Mouse (Mus musculus) heart, postnatal 25 days (tissue): ENCODE results near the gene Peli1. TPM values are rescaled to one million over a fixed set of nuclear protein-coding genes. Genes with fewer than 3 reads are reported as not detected.

ENCODE experiments used
- DNase-seq: peaks from one replicate; pipeline ENCODE4 v3.0.0; 2022; ENCODE audit warnings: low spot score
- intact Hi-C: fragments of 180-260 bp; cut with DNase I; formaldehyde crosslinking; loops from one replicate; pipeline ENCODE4 v1.15.1; 2025
- total RNA-seq, 2 experiments: library from RNA; stranded (reverse); gene quantifications; 2 replicates each; pipeline ENCODE4 v1.2.3; 2021

Peli1 gene
- total RNA-seq, 2 experiments from 2014 or later = 12.4 to 16.0 TPM

DNA sequence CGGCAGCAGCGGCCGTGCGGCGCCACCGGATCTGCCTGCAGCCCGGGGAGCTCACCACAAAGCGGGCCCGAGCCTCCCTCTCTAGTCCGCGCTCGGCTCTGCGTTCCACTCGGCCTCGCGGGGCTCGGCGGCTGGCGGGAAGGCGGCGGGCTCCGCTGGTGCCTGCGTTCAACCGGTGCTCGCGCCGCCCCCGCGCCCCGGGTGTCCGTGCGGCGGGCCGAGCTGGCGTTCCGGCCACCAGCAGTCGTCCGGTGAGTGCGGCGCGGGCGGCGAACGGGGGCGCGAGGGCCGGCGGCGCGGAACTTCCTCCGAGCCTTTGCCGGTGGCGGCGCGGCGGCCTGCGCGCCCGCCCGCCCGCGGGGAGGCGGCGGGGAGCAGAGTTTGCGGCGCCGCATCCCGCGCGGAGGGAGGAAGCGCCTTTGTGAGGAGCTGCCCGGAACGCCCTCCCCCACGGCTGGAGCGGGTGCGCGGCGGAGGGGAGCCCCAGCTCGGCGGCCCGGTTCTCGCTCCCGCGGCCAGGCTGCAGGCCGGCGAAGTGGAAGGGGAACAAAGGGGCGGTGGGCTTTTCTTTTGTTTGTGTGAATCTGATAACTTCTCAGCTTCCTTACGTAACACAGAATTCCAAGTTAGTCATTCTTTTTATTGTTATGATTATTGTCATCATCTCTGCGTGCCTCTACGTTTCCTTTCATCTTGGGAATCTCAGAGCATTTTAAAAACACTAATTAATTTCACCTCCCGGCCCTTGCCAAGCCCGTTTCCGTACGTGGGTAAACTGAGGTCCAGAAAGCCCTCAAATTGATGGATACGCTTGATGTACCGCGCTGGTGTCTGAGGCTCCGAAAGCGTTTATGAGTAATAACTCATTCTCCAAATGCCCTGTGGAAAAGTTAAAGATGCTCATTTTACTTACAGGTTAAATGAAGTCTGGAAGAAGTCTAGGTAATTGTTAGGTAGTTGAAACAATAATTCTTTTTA is 626 bp downstream of the Peli1 start:
- DNase-seq = peak; percentile 53
- intact Hi-C loops = loop anchor here (1.0 to 5.0 kb wide), 6 partner anchors 56 to 349 kb away; partner anchors contain the start of gene Aftph

DNA sequence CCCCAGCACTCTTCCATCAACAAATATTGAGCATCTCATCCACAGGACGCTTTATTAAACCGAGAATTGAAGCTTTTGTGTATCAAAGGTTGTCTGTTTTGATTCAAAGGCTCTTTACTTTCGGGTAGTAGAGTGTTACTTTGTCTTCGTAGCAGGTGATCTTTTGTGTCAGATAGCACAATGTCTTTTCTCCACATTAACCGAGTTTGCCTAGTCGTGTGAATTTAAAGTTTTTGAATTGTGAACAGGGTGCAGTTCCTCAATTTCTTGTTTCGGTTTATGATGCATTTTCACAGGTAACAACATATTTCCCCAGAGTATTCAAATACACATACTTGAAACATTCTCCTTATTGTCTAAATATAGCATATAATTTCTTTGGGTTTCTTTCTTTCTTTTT is 1.5 kb downstream of the Peli1 start:
- no peak for DNase-seq
- intact Hi-C loops = loop anchor here (1.0 to 5.0 kb wide), 6 partner anchors 55 to 350 kb away; partner anchors contain the start of gene Aftph

DNA sequence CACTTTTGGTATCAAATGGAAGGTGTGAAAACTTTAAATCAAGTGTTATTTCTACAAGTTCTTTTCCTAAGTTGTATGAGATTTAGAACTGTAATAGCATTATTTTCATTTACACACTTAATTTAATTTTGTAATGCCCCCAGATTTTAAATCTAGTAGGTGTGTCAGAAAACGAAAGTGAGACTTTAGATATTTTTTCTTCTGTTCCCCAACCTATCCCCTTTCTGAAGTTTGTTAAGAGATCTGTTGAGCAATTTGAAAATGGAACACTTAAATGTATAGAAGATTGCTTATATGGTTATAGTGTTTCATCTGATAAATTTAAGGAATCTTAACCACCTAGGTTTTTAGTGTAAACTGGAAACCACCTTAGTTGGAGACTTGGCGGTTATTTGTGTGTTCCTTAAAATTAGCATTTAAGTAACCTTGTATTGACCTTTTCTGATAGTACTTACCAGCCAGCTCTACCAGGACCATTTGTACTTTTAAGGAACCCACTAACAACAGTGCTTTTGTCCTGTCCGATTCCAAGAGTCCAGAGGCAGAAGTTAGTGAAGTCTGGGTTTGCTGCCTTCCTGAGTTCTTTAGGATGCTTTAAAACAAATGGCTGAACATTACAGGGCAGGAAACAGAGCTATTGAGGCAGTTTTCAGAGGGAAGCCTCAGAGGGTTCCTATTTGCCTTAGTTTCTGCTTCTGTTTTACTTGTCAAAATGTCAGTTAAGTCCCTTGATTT is 2.2 kb downstream of the Peli1 start:
- no peak for DNase-seq
- intact Hi-C loops = loop anchor here (5.0 kb wide), 5 partner anchors 54 to 351 kb away; partner anchors contain the start of gene Aftph

DNA sequence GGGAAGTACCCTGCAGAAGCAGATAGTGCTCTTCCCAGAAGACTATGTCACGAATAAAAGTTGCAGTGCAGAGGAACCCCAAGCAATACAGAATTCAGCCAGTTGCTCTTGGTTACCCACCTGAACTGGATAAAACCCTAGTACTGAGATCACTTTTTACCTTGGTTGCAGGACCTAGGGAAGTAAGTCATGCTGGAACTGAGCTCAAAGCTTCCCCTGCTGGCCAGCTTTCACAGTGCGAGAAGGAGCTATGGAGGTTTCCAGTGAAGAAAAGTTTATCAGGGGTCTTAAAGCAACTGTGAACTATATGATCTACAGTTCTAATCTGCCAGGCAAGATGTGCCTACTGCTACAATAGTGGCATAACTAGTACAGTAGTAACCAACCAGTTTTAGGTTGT is 5.5 kb downstream of the Peli1 start:
- intact Hi-C loops = no loop called here
- no peak for DNase-seq

DNA sequence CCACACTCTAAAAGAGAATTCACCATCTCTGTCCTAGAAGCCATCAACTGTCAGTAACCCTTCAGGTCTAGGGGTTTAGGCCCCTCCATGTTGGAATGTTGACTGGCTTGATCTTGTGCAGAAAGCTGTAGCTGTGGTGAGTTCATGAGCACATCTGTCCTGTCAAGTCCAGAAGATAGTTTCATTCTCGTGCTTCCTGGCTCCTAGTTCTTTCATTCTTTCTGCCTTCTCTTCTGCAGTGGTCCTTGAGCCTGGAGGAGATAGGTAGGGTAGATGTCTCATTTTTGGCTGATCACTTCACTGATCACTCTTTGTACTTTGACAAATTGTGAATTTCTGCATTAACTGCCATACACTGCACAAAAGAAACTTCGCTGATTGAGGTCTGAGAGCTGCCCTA is 7.4 kb downstream of the Peli1 start:
- no peak for DNase-seq
- intact Hi-C loops = no loop called here

DNA sequence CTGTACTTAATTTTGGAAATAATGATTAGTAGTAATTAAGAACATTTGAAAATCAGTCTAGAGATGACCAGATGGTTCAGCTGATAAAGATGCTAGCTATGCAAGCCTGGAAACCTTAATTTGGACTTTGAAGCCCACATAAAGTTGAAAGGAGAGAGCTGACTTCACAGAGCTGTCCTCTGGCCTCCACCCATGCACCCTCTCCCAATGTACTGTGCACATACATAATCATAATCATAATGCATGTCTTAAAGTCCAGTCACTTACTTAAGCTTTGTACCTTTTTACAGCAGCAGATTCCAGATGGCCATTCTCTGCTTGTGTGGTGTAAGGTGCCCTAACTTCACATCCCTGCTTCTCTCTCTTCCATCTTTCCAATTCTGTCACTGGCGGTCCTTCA is 9.6 kb downstream of the Peli1 start:
- DNase-seq = no peak
- intact Hi-C loops = no loop called here

DNA sequence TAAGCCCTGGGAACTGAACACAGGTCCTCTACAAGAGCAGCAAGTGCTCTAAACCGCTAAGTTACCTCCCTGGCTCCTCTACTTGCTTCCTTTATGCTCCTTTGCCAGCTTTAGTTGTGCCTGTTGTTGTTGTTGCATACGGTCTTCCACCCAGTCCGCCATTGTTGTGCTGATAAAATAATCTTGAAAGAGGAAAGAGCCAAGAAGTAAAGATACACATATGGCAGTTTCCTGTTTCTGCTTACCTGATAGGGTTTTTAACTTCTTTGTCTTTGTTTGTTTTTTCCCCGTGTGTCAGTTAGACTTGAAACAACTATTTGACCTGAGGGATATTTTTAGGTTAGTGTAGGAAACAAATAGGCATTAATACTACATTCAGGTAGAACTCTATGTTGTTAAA is 10.2 kb downstream of the Peli1 start:
- no peak for DNase-seq
- intact Hi-C loops = no loop called here

DNA sequence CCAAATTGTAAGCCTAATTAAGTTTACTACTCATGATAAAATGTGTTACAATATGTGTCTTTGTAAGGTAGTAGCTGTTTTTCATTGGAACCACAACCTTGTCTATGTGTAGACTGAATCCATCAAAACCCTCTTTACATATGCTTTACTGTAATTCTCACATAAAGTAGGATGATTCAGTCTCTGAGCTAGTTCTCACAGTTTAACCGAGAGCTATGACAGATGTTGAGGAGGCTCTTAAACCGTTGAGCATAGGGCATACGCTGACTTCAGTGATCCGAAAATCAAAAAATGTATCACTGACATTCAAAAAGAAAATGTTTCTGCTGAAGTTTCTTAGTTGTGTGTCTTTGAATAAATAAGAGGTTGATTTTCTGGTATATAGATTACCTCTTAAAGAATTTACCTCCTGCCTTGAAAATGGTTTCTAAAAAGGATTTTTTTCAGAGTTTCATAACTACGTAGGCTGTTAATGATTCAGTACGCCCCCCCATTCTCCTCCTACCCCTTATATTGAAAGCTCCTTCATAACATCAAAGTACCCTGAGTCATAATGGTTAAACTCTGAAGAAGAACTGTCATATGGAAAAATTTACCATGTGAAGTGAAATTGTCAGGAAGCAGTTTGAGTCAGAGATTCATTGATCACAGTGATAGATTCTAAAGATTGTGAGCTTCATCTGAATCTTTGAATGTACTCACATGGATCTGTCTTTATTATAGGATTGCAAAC is 11.3 kb downstream of the Peli1 start:
- intact Hi-C loops = no loop called here

DNA sequence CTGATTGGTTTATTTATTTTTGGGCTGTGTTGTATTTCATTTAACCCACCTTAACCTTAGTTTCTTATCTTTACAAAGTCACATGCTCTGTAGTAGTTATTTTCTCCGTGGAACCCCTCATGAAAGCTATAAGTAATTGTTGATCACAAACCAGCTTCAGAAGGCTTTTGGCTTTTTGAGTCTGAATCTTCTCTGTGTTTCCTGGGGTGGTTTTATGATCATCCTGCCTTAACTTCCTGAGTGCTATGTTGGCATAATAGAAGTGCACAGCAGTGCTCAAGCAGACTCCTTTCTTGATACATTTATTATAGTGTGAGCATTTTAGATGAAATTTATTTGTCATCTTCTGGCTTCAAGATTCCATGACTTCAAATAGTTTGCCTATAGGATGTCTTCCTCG is 12.1 kb downstream of the Peli1 start:
- intact Hi-C loops = no loop called here
- no peak for DNase-seq

More for the DNA sequence above, 11.3 kb downstream of the Peli1 start:
- DNase-seq = no peak

DNA sequence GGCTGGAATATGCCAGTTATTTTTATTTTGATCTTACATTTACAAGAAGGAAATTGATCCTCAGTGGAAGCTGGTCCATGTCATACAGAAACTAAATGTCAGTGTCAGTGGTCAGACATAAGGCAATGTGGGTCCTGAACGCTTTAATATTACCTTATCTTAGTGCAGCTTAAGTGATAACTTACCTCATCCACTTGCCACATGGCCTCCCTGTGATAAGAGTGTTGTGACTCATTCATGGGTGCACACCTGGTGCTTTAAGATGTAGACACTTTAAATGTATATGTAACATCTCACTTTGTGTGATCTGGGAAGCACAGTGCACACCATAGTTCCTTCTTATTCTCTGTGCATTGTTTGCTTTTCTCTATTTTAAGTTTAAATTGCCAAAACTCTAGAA is 14.3 kb downstream of the Peli1 start:
- DNase-seq = no peak
- intact Hi-C loops = no loop called here

DNA sequence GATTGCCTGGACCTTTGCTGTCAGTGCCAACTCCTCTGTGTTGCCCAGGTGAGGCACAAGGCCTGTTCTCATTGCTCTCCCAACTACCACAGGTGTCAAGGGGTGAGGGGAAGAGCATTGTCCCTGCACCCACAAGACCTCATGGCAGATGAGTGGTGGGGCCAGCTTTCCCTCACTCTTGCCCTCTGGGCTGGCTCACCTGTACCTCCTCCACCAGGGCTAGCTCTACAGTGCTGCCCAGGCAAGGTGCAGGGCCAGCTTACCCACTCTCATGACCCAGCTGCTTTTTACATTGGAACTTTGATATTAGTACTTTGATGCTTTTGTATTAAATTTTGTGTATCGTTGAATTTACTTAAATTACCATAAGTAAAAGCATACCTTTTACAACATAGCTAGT is 16.0 kb downstream of the Peli1 start:
- intact Hi-C loops = no loop called here

DNA sequence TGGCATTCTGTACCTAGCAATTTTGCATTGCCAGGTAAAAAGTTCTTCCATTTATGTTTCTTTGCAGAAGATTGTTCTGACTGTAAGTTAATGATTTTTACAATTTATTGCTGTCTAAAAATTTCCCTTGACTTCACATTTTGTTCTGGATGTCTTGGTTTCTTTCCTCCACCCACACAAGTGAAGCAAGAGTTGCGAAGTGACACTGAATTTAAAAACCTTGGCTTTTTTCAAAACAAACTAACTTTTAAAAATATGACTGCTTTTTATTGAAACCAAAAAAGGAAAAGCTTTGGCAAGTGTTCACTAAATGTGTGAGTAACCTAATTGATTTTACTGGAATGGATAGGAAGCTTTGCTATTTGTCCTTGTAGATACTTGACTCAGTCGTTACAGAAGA is 18.2 kb downstream of the Peli1 start:
- intact Hi-C loops = no loop called here
- no peak for DNase-seq

More for the DNA sequence above, 16.0 kb downstream of the Peli1 start:
- DNase-seq = no peak

DNA sequence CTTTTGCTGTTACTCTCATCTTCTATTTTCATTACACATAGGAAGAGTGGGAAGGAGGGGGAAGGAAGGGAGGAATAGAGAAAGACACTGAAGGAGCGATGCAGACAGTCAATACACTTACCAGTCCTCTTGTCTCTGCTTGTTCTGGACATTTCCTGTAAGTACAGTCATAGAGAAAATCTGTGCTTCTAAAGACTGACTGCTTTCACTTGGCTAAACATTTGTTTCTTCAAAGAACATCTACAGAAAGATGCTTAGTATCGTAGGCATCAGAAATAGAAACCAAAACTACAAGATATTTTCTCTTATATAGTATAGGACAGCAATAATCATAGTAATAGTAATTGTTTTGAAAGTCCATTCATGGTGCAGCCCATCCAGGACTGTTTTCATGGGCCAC is 23.4 kb downstream of the Peli1 start:
- intact Hi-C loops = no loop called here
- DNase-seq = no peak

DNA sequence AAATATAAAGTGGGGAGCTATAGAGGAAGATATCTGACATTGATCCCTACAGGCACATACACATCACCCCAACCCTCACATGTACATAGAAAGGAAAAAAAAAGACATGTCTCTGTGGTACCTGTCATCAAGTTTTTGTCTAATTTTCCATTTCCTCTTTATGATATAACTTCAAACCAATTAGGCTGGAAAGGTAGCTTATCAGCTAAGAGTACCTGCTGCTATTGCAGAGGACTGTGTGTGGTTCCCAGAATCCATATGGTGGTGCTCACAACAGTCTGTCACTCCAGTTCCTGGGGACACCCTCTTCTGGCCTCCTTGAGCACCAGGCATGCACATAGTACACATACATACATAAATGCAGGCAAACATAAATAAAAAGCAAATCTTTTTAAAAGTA is 24.7 kb downstream of the Peli1 start:
- intact Hi-C loops = no loop called here
- DNase-seq = no peak

DNA sequence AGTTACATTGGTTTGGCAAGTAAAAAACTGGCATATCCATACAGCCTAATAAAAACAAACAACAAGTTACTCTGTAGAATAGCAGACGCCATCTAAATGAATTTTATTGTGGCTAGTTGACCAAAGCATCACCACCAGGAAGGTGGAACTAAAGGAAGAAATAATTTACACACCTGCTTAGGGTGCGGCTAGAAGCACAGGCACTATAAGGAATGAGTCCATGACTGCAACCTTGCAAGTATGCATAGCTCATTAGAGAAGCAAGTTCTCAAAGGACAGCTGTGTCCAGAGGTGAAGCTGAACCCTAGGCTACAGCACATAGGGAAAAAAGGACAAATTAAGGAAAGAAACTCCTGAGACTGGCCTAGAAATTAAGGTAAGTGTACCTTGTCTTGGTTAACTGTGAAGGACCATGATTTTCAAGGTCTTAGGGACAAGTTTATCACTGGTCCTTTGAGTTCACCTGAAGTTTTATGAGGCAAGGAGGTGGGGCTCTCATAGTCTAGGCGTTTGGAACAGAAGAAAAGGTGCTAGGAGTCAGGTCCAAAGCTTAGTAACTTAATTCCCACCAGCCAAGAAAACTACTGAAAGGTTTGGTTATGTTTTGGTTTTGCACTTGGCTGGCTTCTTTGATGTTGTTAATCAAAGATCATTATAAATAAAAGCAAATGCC is 25.7 kb downstream of the Peli1 start:
- DNase-seq = no peak
- intact Hi-C loops = no loop called here

DNA sequence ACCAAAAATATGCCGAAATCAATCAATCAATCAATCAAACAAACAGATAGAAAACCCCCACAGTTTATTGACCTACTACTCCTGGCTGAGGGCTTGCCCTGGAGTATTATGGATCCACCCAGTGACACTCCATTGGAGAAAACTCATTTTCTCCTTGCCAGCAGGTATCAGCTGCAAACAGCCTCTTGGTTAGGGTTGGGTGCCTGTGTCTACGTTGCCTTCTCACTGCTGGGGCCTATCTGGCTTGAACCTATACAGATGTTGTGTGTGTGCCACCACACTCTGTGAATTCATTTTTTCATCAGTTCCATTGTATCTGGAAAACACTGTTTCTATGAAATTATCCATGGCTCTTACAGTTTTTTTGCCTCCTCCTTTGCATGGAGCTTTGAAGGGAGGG is 30.6 kb downstream of the Peli1 start:
- intact Hi-C loops = no loop called here
- no peak for DNase-seq

DNA sequence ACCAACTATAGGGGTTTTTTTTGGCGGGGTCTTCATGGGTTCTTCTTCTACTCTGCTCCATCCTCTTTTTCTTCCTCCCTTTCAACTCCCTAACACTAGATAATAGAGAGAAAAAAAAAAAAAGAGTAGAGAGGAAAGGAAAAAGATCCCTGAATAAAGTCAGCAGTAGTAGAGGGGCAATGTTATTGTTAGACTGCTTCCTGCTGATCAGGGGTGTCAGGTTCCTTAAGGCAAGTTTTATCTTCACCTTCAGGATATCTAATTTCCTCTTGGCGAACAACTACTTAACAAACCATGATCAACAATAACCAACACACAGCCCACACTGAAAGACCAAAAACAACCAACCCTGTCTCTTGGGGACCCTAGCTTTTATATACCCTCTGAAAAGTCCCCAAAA is 31.3 kb downstream of the Peli1 start:
- no peak for DNase-seq
- intact Hi-C loops = no loop called here

DNA sequence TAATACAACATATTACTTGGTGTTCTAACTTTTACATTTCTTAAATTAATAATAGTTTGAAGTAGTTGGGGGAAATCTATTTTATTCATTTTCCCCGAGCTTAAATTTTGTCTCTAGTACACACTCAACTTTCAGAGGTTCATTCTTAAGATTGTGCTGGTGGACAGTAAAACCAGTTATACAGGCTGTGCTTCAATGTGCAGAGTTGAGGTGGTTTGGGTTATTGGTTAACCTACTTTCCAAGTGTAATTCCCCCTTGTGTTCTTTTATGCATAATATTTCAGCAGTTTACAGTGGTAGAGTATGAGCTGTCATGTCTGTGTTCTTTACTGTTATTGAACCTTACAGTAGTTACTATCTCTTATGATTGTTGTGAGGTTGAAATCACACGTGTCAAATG is 40.6 kb downstream of the Peli1 start:
- DNase-seq = no peak
- intact Hi-C loops = no loop called here

DNA sequence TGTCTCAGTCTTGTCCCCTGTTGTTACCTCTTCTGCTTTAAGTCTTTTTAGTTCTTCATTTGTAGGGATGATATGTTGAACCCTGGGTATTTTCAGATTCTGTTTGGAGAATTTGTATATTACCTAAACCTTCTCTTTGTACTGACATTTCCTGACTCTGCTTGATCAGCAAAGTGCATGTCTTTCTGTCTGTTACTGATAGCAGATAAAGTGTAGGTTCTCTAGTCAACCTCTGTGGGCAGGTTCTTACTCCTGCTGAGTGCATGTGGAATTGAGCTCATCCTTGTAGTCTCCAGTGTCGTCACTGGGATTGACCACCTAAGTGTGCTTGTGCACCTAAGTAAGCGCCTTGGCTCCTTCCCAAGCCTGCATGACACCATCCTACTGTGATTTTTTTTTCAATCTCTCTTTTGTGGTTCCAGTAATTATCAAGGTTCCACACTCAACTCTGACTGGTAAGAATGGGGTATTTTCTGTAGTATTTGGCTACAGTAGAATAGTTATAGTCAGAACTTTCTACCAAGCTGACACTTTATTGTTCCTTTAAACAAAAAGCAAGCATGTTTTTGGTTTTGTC is 43.9 kb downstream of the Peli1 start:
- intact Hi-C loops = no loop called here
- no peak for DNase-seq
